Mouse (Mus musculus) telencephalon, adult 2 months (tissue): ENCODE results near the gene Ubiad1.

Experiments
- DNase-seq: peaks from one replicate; pipeline ENCODE4 v3.0.0-alpha.2; 2011; ENCODE audit warnings: low read depth, low spot score

Ubiad1 gene

DNA sequence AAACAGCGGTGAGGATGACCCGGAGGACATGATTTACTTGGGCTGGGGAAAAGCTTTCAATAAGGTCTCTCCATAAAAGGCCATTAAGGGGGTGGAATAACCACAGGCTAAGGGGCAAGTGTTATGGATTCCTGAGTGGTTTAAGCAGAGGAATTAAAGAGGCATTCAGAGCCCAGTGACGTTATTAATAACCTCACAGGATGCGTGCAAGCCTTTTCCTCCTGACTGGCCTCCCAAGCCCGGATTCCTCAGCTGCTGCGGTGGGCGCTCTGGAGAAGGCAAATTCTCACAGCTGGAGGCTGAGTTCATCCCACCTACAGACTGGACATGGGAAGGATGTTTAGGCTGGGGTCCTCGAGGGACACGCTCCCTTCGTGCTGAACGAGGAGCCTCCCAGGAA, 39.8 kb downstream of the Ubiad1 start:
- no peak for DNase-seq

DNA sequence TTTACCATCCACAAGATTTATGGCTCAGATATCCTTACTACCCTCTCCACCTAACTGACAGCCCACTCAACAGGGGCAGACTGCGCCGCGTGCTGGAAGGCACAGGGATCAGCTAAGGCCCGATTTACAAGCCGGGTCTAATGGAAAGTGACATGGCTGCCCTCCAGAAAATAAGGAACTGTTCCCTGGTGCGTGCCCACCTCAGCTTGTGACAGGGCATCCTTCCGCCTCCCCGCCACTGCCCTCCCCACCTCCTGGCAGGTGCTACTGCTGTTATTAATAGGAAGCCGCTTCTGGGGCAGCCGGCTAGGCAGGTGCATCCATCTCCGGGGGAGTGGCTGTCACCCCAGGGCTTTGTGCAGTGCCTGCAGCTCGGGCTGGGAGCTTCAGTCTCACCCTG, 41.2 kb downstream of the Ubiad1 start:
- DNase-seq, result no peak

DNA sequence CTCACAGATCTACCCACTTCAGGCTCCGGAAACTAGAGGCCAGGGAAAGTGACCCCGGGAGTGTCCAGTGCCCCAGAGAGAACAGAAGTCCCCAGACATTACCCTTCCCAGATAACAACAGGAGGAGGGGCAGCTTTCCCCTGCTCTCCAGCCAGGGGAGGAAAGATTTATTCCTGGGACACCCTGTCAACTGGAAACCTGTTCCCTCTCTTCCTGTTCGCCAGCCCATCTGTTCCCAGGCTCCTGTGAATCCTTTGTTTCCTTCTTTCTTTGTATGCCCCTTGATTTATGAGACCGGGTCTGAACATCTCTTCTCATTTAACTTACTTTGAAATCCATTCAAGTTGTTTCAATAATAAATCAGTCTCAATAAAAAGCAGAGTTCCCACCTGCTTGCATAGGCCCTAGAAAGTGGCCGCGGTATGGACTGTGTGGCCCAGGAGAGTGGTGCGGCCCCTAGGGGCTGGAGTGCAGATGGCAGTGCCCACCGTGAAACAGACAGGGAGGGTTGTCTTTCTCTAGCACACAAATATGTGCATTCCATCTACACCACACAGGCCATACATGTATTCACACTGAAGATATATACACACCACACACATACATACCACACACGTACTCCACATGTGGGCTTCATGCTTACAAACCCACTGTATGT, 45.0 kb downstream of the Ubiad1 start:
- DNase-seq, result no peak

DNA sequence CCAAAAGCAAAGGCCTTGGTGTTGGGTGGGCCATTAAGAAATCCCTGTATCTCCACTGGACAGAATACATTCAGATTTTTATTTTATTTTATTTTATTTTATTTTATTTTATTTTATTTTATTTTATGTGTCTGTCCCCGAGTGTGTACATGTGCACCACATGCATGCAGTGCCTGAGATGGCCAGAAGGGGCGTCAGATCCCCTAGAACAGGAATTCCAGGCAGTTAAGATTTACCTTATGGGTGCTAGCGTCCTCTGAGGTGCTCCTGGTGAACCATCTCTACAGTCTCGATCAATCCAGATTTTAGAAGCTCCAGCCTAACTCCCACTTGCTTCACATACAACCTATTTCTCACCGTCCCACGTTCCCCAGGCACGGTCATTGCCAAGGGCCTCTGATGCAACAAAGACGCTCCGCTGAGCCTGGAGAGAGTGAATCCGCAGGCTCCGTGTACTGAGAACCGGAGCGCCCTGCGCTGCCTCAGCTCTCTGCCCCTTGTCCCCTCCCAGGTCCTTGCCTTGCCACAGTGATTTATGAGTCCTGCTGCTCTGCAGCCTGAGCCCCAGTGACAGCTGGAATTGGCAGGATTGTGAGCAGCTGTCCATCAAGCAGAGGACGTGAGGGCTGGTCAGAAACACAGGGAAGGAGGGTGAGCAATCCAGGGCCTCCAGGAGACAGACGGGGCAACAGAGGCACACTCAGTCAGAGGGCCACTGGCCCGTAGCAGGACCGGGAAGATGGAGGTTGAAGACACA, 46.9 kb downstream of the Ubiad1 start:
- DNase-seq, result no peak

DNA sequence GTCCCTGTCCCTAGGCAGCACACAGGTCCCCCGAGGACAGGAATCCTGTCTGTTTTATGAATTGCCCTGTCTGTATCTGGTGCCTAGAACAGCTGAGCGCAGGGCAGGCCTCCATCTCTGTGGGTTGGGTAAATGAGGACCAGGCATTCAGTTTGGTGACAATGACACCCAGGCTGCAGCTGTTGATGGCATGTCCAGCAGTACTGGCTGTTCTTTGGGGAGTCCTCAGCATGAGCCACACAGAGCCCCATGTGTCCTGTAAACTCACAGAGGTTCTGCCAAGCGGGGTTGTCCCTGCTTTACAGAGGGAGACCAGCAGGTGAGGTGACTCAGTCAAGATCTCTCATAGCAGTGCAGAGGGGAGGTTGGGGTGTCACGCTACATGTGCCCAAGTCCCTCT, 47.5 kb downstream of the Ubiad1 start:
- no peak for DNase-seq

DNA sequence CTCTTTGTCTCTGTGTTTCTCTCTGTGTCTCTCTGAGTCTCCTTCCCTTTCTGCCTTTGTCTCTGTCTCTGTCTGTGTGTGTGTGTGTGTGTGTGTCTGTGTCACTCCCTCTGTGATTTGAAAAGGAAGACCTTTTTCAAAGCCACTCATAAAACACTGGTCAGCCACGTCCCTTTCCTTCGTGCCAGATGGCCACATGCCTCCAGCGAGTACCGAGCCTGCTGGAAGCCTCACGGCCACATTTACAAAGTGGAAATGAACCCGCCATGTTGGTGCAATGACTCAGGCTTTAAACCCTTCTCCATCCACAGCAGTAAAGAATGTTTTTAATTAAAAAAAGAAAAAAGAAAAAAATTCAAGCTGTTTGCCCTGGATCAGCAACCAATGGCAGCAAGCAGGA, 48.7 kb downstream of the Ubiad1 start:
- no peak for DNase-seq

DNA sequence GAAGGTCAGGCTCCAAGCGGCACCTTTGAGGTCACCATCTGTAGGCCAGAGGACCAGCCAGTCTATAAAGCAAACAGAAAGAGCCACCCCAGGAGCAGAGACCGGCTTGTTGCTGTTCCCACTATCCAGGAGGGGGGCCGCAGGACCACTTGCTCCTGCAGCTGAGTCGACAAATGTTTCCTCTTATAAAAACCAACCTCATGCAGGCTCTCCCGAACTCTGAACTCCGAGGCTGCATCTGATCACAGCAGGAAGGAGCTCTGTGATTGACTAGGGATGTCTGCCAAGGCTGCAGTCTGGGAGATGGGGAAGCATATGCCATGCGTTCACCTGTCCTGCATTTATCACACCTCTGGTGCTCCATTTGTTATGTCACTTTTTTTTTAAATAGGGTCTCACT, 49.4 kb downstream of the Ubiad1 start:
- DNase-seq, result no peak

DNA sequence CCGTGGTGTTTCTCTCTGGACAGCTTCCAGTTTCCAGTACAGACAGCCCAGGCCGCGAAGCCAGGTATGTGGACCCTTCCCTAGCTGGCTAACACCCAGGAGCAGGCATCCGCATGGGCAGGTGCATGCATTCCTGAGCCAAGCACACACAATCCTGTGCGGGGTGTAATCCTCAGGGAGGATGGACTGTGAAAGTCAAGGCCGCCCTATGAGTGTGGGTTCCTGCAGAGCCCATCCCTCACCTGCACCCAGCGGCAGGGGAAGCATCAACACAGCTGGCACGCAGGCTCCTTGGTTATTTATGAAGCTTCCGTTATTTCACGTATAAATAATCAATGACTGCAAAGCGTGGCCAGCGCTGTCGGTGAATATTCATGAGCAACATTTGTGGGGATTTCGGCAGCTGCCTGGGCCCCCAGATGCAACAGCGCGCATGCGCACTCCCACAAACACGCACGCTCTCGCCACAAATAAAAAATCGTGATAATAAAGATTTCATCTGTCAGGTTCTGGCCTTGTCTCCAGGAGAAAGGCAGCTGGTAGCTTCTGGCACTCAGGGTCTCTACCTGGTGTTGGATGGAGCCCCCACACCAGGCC, 52.8 kb downstream of the Ubiad1 start:
- DNase-seq, result no peak

DNA sequence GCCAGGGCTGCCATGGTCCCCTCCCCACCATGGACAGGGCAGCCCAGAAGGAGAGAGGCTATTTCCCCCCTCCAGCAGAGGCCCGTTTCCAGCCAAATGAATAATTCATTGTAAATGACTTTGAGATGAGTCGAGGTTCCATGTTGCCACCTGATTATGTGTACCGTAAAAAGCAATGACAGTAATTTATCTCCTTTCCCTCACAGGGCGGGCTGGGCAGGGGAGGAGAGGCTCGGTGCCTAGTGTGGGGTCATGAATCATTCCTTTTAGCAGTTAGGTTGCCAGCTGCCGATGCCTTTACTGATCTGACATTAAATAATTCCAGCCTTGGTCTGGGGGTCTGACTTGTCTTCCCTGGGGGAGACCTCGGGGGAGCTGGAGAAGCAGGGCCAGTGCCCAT, 54.9 kb downstream of the Ubiad1 start:
- no peak for DNase-seq

DNA sequence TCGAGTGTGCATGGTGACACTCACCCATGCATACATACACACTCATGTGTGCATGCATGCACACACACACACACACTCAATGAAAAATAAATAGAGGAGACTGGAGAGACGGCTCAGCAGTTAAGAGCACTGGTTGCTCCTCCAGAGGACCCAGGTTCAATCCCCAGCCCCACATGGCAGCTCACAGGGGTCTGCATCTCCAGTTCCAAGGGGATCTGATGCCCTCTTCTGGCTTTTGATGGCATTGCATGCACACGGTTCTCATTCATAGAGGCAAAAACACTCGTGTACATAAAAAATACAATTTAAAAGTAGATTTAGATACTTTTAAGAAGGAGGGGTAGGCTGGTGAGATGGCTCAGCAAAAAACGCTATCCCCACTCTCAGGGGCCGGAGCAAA, 55.5 kb downstream of the Ubiad1 start:
- DNase-seq, result no peak

DNA sequence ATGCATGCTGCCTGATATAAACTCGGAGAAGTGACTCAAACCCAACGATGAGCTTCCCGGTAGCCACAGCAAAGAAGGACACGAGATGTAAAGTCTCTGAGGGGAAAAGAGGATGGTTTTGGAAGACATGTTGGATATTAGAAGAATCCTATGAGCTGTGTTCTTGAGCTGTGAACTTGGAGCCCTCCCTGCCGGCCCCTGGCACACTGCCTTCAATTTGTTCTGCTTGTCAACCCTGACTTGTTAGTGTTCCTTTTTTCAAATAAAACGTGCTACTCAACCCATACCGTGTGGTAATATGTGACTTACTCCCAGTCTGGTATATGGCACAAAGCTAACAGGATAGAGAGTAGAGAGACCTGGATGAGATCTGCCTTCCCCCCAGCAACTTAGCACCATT, 59.3 kb downstream of the Ubiad1 start:
- DNase-seq, result no peak
